Mouse (Mus musculus) hindbrain, embryonic 12.5 days (tissue): ENCODE measurements around the gene Bcl6. TPM values are rescaled to one million over a fixed set of nuclear protein-coding genes. Genes with fewer than 3 reads are reported as not detected.

Experiments used
- ATAC-seq: fragments of 200-750 bp; cut with Nextera tagmentation; 2 replicates; pipeline ENCODE4 v1.8.0; 2017; ENCODE audit warnings: moderate TSS enrichment; ENCODE audit not compliant: low FRiP score
- H3K27ac ChIP-seq: fragments of 300-500 bp; sonication (generic); 2 replicates; pipeline ENCODE4 v1.5.1; 2016; ENCODE audit warnings: mild to moderate bottlenecking
- H3K27me3 ChIP-seq: fragments of 300-500 bp; sonication (generic); 2 replicates; pipeline ENCODE4 v1.6.1; 2016; ENCODE audit warnings: mild to moderate bottlenecking
- H3K36me3 ChIP-seq: fragments of 300-500 bp; sonication (generic); 2 replicates; pipeline ENCODE4 v1.6.1; 2016; ENCODE audit warnings: mild to moderate bottlenecking
- H3K4me1 ChIP-seq: fragments of 300-500 bp; sonication (generic); 2 replicates; pipeline ENCODE4 v1.6.1; 2016
- H3K4me2 ChIP-seq: fragments of 300-500 bp; sonication (generic); replicated peaks from 2 replicates; pipeline ENCODE4 v1.6.1; 2016; ENCODE audit warnings: mild to moderate bottlenecking
- H3K4me3 ChIP-seq: fragments of 300-500 bp; sonication (generic); 2 replicates; pipeline ENCODE4 v1.5.1; 2016; ENCODE audit warnings: mild to moderate bottlenecking
- H3K9ac ChIP-seq: fragments of 300-500 bp; sonication (generic); 2 replicates; pipeline ENCODE4 v1.6.1; 2016; ENCODE audit warnings: mild to moderate bottlenecking, moderate library complexity
- H3K9me3 ChIP-seq: fragments of 300-500 bp; sonication (generic); replicated peaks from 2 replicates; pipeline ENCODE4 v1.6.1; 2016; ENCODE audit warnings: mild to moderate bottlenecking
- WGBS: fragments of 180-500 bp; shearing (Covaris S2); methylation state at CpG from one replicate; pipeline ENCODE4 v1.1.7; 2016; 5-methylcytosine and 5-hydroxymethylcytosine counted together
- polyA plus RNA-seq: library from polyadenylated mRNA; unstranded; fragments of >200 nt; fragmentation: Nextera tagmentation; extraction: Ambion mirVana; gene quantifications from 2 replicates; pipeline ENCODE4 v1.2.1, GENCODE M21; 2016

The Bcl6 gene
- polyA plus RNA-seq, 1 experiment from 2014 or later: 0.12 TPM

DNA sequence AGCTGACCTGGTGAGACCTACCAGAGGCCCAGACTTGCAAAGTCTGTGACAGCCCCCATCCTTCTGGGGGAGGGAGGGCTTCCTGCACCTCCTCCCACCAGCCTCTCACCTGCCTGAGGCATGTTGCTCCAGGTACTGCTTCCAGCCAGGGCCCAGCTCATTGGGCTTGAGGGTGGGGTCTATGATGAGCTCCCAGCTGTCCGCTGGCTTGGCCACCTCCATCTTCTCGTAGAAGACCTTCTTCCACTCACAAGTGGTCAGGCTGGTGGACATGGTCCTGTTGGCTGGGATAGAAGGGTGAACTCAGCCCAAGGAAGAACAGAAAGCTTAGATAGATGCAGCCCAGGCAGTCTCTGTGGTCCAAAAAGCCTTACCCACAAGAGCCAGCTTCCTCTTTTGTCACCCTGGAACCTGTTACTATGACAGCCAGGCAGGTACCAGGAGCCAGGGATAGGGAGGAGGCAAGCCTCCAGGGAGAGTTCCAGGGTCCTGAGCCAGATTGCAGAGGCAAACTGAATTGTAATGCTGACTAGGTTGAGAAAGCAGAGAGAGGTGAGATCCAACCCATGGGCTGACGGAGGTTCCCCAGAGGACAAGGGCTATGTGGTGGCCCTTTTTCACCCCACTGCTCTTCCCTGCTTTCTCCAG is 58.1 kb downstream of the Bcl6 start:
- WGBS: 91% methylated on average over 3 of the region's 3 CpGs
- no peak for ATAC-seq
- Histone ChIP-seq H3K27ac (no peak overlapping the region), H3K4me1 (no peaks in the 10 kb centered on the region), H3K27me3 (no peaks in the 10 kb centered on the region), H3K9ac (no peak overlapping the region), H3K4me3 (no peak overlapping the region), H3K36me3 (no peaks in the 10 kb centered on the region), H3K4me2 (no peak overlapping the region), H3K9me3 (no peaks in the 10 kb centered on the region)

DNA sequence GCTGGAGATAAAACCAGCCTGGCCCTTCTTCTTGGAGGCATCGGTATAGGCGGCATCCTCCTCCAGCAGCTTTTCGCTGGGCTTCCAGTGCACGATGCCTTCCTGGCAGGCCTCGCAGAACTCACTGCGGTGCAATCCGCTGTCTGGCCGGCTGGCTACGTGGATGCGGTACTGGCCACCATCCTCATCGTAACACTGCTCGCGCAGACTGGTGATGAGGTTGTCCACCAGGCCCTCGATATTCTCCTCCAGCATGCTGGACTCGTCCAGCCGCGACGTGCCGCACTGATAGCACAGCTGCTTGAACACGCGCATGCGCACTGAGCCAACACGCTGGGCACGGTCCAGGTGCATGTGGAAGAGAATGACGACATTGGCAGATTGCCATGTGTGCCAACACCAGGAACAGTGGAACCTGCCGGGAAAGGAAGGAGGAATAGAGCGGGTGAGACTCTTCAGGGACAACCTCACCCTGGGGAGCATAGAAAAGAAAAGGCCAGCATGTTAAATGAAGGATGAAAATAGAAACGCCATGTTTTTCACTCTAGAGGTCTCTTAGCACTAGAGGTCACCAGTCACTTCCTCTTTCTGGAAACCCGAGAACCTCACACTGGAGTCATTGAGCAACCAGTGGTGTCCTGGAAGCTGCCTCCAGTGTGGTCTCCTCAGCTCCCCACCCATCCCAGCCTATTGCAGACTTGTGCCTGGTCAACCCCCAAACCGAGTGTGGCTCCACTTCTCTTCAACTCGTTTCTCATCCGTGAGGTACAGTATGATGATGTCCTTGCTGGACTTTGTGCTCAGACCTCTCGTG is 61.1 kb downstream of the Bcl6 start:
- no peak overlapping the region for H3K4me3 ChIP-seq
- no peaks in the 10 kb centered on the region for H3K9me3 ChIP-seq
- no peak for ATAC-seq
- no peaks in the 10 kb centered on the region for H3K27me3 ChIP-seq
- WGBS: 90% methylated on average over 33 of the region's 33 CpGs
- no peak overlapping the region for H3K9ac ChIP-seq
- no peak overlapping the region for H3K27ac ChIP-seq
- no peak overlapping the region for H3K4me2 ChIP-seq
- no peaks in the 10 kb centered on the region for H3K4me1 ChIP-seq
- H3K36me3 ChIP-seq: no peaks in the 10 kb centered on the region

DNA sequence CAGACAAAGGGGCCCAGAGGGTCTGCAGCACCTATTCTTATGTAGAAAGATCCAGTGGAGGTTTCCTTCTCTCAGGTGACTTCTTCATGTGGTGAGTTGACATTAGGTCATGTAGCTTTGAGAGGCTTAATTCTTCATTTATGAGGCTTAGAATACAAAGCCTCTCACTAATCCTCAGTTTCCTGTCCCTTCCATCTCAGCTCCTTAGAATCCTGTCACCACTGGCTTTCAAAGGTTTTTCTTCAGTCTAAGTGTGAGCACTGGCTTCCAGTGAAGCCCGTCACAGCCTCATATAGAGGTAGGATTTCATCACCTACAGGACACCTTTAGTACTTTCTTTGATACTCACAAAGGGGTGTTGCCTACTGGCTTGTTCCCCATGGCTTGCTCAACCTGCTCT is 65.7 kb downstream of the Bcl6 start:
- H3K4me2 ChIP-seq: no peak overlapping the region
- H3K9ac ChIP-seq: no peak overlapping the region
- H3K27ac ChIP-seq: no peak overlapping the region
- no peak for ATAC-seq
- H3K4me1 ChIP-seq: no peaks in the 10 kb centered on the region
- H3K27me3 ChIP-seq: no peaks in the 10 kb centered on the region
- no peak overlapping the region for H3K4me3 ChIP-seq
- H3K9me3 ChIP-seq: no peaks in the 10 kb centered on the region
- 88% methylated on average over 1 of the region's 1 CpGs for WGBS
- H3K36me3 ChIP-seq: no peaks in the 10 kb centered on the region

DNA sequence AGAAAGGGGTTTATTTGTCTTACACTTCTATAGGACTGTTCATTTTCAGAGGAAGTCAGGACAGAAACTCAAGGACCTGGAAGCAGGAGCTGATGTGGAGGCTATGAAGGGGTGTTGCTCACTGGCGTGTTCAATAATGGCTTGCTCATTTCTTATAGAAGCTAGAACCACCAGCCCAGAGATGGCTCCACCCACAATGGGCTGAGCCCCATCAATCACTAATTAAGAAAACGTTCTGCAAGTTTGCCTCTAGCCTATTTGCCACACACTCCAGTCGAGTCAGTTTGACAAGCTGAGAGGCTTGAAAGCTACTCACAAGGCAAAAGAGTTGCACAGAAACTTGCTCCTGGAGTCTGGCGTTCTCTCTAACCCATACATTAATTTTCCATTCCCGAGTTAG is 67.0 kb downstream of the Bcl6 start:
- no peaks in the 10 kb centered on the region for H3K36me3 ChIP-seq
- H3K4me2 ChIP-seq: no peak overlapping the region
- no peak overlapping the region for H3K4me3 ChIP-seq
- H3K9ac ChIP-seq: no peak overlapping the region
- H3K27me3 ChIP-seq: no peaks in the 10 kb centered on the region
- H3K4me1 ChIP-seq: no peaks in the 10 kb centered on the region
- no peak for ATAC-seq
- H3K27ac ChIP-seq: no peak overlapping the region
- no peaks in the 10 kb centered on the region for H3K9me3 ChIP-seq
- 69% methylated on average over 5 of the region's 5 CpGs for WGBS

DNA sequence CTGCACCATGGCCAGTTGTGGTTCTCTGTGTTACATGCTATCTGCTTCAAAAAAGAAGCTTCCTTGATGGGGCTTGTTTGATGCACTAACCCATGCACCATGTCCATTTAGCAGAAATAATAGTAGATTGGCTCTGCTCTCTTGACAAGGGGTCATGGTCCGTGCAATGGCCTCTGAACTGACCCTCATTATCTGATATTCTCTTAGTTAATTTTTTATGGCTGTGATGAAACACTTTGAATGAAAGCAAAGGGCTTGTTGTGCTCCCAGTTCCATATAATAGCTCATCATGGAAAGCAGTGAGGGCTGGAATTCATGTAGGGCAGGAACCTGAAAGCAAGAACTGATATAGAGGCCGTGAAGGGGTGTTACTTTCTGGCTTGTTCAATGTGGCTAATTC is 69.2 kb downstream of the Bcl6 start:
- Histone ChIP-seq H3K4me3 (no peak overlapping the region), H3K9ac (no peak overlapping the region), H3K27me3 (no peaks in the 10 kb centered on the region), H3K27ac (no peak overlapping the region), H3K4me1 (no peaks in the 10 kb centered on the region), H3K4me2 (no peak overlapping the region), H3K36me3 (no peaks in the 10 kb centered on the region), H3K9me3 (no peaks in the 10 kb centered on the region)
- no peak for ATAC-seq
- 75% methylated on average over 2 of the region's 2 CpGs for WGBS

Other genes starting within 250 kb of the Bcl6 start
- 66.4 and 105 TPM in 2 replicates for gene Sst, start 97.9 kb downstream of the Bcl6 start, polyA plus RNA-seq
- gene Rtp2, start 56.5 kb downstream of the Bcl6 start, polyA plus RNA-seq: not detected in 2 replicates
- gene Gm37419, start 370 bp downstream of the Bcl6 start, polyA plus RNA-seq: not detected in 2 replicates